16 mouse cellular contexts compared by ENCODE assay signal in genomic region chrX:143643936-143644335, GRCm38 (mm10).
A peak's percentile ranks its signal among the peaks of the same experiment; 100 is the strongest.
DNase-seq lines count a peak whose midpoint lies in the region; ATAC-seq lines count a peak whose summit lies in the region.
"Had no signal": no experiment of that assay in that cellular context is flagged by ENCODE, and none has a peak within 500 bp of the region (broad histone marks: within the 10 kb centered on the region; RNA-seq: fewer than 3 reads in every experiment).

No protein-coding gene starts in this region.

- intact Hi-C loops in left cerebral cortex, postnatal 4 days (cut with DNase I), result no loop called here

- WGBS in forebrain, embryonic 11.5 days, result 44% methylated on average over 2 of the region's 2 CpGs
- 33% methylated on average over 2 of the region's 2 CpGs for WGBS in forebrain, embryonic 16.5 days
- 50% methylated on average over 2 of the region's 2 CpGs for WGBS in hindbrain, embryonic 12.5 days
- 56% methylated on average over 2 of the region's 2 CpGs for WGBS in hindbrain, embryonic 10.5 days

- peaks cover 5% of the 10 kb centered on the region for H3K27me3 ChIP-seq in forebrain, embryonic 11.5 days (ENCODE audit: control insufficient read depth, insufficient read depth, low read length)
- peaks cover 3% of the 10 kb centered on the region; the same call in 1 of the 2 replicates for H3K27me3 ChIP-seq in forebrain, embryonic 16.5 days (replicated peaks; ENCODE audit: control insufficient read depth, insufficient read depth, low read length)
- peaks cover 3% of the 10 kb centered on the region; the same call in 1 of the 2 replicates for H3K27me3 ChIP-seq in hindbrain, embryonic 12.5 days
- peaks cover 45% of the 10 kb centered on the region for H3K27me3 ChIP-seq in hindbrain, embryonic 10.5 days (ENCODE audit: insufficient read depth, poor library complexity, severe bottlenecking)
- H3K27me3 ChIP-seq: heart, embryonic 15.5 days had no signal

- ATAC-seq in forebrain, embryonic 11.5 days (replicated peaks; ENCODE audit: low FRiP score), result peak; percentile 56; the same call in 1 of the 2 replicates
- ATAC-seq in forebrain, embryonic 16.5 days, result no peak
- peak; percentile 66 for ATAC-seq in hindbrain, embryonic 12.5 days (ENCODE audit: low FRiP score)
- ATAC-seq: intestine, embryonic 16.5 days had no signal

- H3K4me3 ChIP-seq in forebrain, embryonic 11.5 days (ENCODE audit: low read depth, low read length), result no peak overlapping the region
- no peak overlapping the region for H3K4me3 ChIP-seq in forebrain, embryonic 16.5 days (replicated peaks; ENCODE audit: low read length)
- H3K4me3 ChIP-seq in hindbrain, embryonic 12.5 days, result no peak overlapping the region
- no peak overlapping the region for H3K4me3 ChIP-seq in hindbrain, embryonic 10.5 days
- H3K4me3 ChIP-seq: embryonic facial prominence, embryonic 10.5 days; heart, adult 2 months; heart, embryonic 15.5 days had no signal

- no peak for DNase-seq in forebrain, embryonic 11.5 days (ENCODE audit: low spot score)
- no peak for DNase-seq in hindbrain, embryonic 10.5 days (ENCODE audit: low spot score)
- DNase-seq in left cerebral cortex, postnatal 4 days, result peak; percentile 2
- no peak for DNase-seq in left cerebral cortex, adult 18-20 months (ENCODE audit: low spot score in 2 of 2)
- DNase-seq in c-Kit-positive CD71-positive TER-119-positive erythroid progenitor cells, embryonic 14.5 days (ENCODE audit: low spot score), result no peak
- DNase-seq: adrenal gland, postnatal 10 days; cerebellum, adult 2 months; gastrocnemius, postnatal 14 days; heart, adult 2 months; heart, postnatal 14 days had no signal

- no peak overlapping the region for H3K9ac ChIP-seq in forebrain, embryonic 11.5 days (ENCODE audit: low read length)
- no peak overlapping the region for H3K9ac ChIP-seq in forebrain, embryonic 16.5 days (replicated peaks; ENCODE audit: low read depth, low read length)
- no peak overlapping the region for H3K9ac ChIP-seq in hindbrain, embryonic 12.5 days
- H3K9ac ChIP-seq: heart, embryonic 15.5 days had no signal

- no peaks in the 10 kb centered on the region for H3K9me3 ChIP-seq in forebrain, embryonic 11.5 days (ENCODE audit: control insufficient read depth, low read length)
- H3K9me3 ChIP-seq in forebrain, embryonic 16.5 days (ENCODE audit: control insufficient read depth, low read length), result no peaks in the 10 kb centered on the region
- no peaks in the 10 kb centered on the region for H3K9me3 ChIP-seq in hindbrain, embryonic 12.5 days (replicated peaks)
- no peaks in the 10 kb centered on the region for H3K9me3 ChIP-seq in hindbrain, embryonic 10.5 days
- H3K9me3 ChIP-seq: embryonic facial prominence, embryonic 10.5 days; heart, embryonic 15.5 days had no signal

- H3K4me1 ChIP-seq in forebrain, embryonic 11.5 days (replicated peaks; ENCODE audit: control insufficient read depth, insufficient read depth, low read length), result no peaks in the 10 kb centered on the region; the same call in 1 of the 2 replicates
- H3K4me1 ChIP-seq in forebrain, embryonic 16.5 days (replicated peaks; ENCODE audit: control insufficient read depth, insufficient read depth, low read length), result peaks cover 4% of the 10 kb centered on the region; the same call in 1 of the 2 replicates
- no peaks in the 10 kb centered on the region for H3K4me1 ChIP-seq in hindbrain, embryonic 12.5 days
- peaks cover 6% of the 10 kb centered on the region; the same call in 1 of the 2 replicates for H3K4me1 ChIP-seq in hindbrain, embryonic 10.5 days (replicated peaks)
- H3K4me1 ChIP-seq: embryonic facial prominence, embryonic 10.5 days; heart, embryonic 15.5 days had no signal

- H3K36me3 ChIP-seq in forebrain, embryonic 11.5 days (ENCODE audit: control insufficient read depth, insufficient read depth, low read length), result no peaks in the 10 kb centered on the region
- H3K36me3 ChIP-seq in forebrain, embryonic 16.5 days (ENCODE audit: control insufficient read depth, insufficient read depth), result no peaks in the 10 kb centered on the region
- no peaks in the 10 kb centered on the region for H3K36me3 ChIP-seq in hindbrain, embryonic 12.5 days
- H3K36me3 ChIP-seq in hindbrain, embryonic 10.5 days, result no peaks in the 10 kb centered on the region
- H3K36me3 ChIP-seq: embryonic facial prominence, embryonic 10.5 days; heart, embryonic 15.5 days had no signal

- 0 out of 2 replicates have a peak overlapping the region, but pooled peaks have one; percentile 12 for H3K27ac ChIP-seq in forebrain, embryonic 11.5 days (ENCODE audit: low read depth, low read length)
- H3K27ac ChIP-seq in forebrain, embryonic 16.5 days (ENCODE audit: low read length), result no peak overlapping the region
- no peak overlapping the region for H3K27ac ChIP-seq in hindbrain, embryonic 12.5 days
- no peak overlapping the region for H3K27ac ChIP-seq in hindbrain, embryonic 10.5 days
- H3K27ac ChIP-seq: embryonic facial prominence, embryonic 10.5 days; heart, adult 2 months; heart, embryonic 15.5 days had no signal

- no peak overlapping the region for H3K4me2 ChIP-seq in forebrain, embryonic 11.5 days (ENCODE audit: low read depth, low read length, severe bottlenecking)
- H3K4me2 ChIP-seq in forebrain, embryonic 16.5 days (ENCODE audit: low read length), result no peak overlapping the region
- H3K4me2 ChIP-seq in hindbrain, embryonic 12.5 days (replicated peaks), result no peak overlapping the region
- H3K4me2 ChIP-seq: heart, embryonic 11.5 days; heart, embryonic 15.5 days had no signal
